ENCODE assay signal across 8 mouse cellular contexts in genomic region chr2:163644047-163644446, GRCm38 (mm10). TPM values are rescaled to one million over a fixed set of nuclear protein-coding genes. Genes with fewer than 3 reads are reported as not detected.
A peak's percentile ranks its signal among the peaks of the same experiment; 100 is the strongest.
DNase-seq lines count a peak whose midpoint lies in the region; ATAC-seq and TF ChIP-seq lines count a peak whose summit lies in the region.

No protein-coding gene starts in this region.

- WGBS in lung, adult 2 months: 2% methylated on average over 4 of the region's 4 CpGs
- 9% methylated on average over 4 of the region's 4 CpGs for WGBS in neural tube, embryonic 14.5 days

- H3K27ac ChIP-seq in neural tube, embryonic 14.5 days (ENCODE audit: low read depth, low read length): peak overlapping the region; percentile 99

- ATAC-seq in neural tube, embryonic 14.5 days (ENCODE audit: low read depth): no peak

- no peak for TF ChIP-seq POLR2A in lung, adult 2 months (IDR thresholded peaks at IDR 0.05; ENCODE audit: borderline replicate concordance, extremely low read depth, low read depth, low read length)
- no peak for TF ChIP-seq POLR2A in brain, embryonic 14.5 days (IDR thresholded peaks at IDR 0.05; ENCODE audit: borderline replicate concordance, extremely low read depth, insufficient read depth, insufficient read length, poor library complexity, severe bottlenecking)

- no peak for TF ChIP-seq CTCF in lung, adult 2 months (IDR thresholded peaks at IDR 0.05; ENCODE audit: insufficient read depth, low read length)
- no peak for TF ChIP-seq CTCF in brain, embryonic 14.5 days (IDR thresholded peaks at IDR 0.05; ENCODE audit: borderline replicate concordance, extremely low read depth, insufficient read depth, insufficient read length)

- peak overlapping the region; percentile 61 for H3K4me2 ChIP-seq in neural tube, embryonic 14.5 days (ENCODE audit: low read depth, low read length)

- DNase-seq in lung, adult 2 months: no peak
- DNase-seq in lung, postnatal 36 days: no peak
- DNase-seq in brain, embryonic 14.5 days (ENCODE audit: low read depth): peak; percentile 52
- peak; percentile 76 for DNase-seq in induced T-regulatory cell, adult 2 months (ENCODE audit: low read depth)
- no peak for DNase-seq in thymus, adult 18-20 months
- DNase-seq in urinary bladder, postnatal 25 days (ENCODE audit: low spot score): no peak
- DNase-seq in lung, postnatal 4 days: no peak

- no peaks in the 10 kb centered on the region for H3K27me3 ChIP-seq in neural tube, embryonic 14.5 days (ENCODE audit: control insufficient read depth, insufficient read depth, low read length)

- H3K36me3 ChIP-seq in neural tube, embryonic 14.5 days (ENCODE audit: control insufficient read depth, insufficient read depth, low read length): no peaks in the 10 kb centered on the region

- H3K9ac ChIP-seq in neural tube, embryonic 14.5 days (replicated peaks; ENCODE audit: low read depth, low read length): peak overlapping the region; percentile 96

- no peaks in the 10 kb centered on the region for H3K9me3 ChIP-seq in neural tube, embryonic 14.5 days (ENCODE audit: control insufficient read depth, low read length)

- H3K4me1 ChIP-seq in lung, adult 2 months (ENCODE audit: control insufficient read depth, insufficient read depth, low read length): peaks cover 22% of the 10 kb centered on the region
- peaks cover 22% of the 10 kb centered on the region; the same call in 1 of the 2 replicates for H3K4me1 ChIP-seq in neural tube, embryonic 14.5 days (ENCODE audit: control insufficient read depth, insufficient read depth, low read length)

- peak overlapping the region; percentile 69 for H3K4me3 ChIP-seq in lung, adult 2 months (replicated peaks; ENCODE audit: extremely low read depth, low read depth, low read length)
- peak overlapping the region; percentile 96 for H3K4me3 ChIP-seq in neural tube, embryonic 14.5 days (ENCODE audit: low read depth, low read length)

RNA-seq across cellular contexts. Expression of gene Serinc3, which starts 0.9 kb away (rescaled TPM):
- polyA plus RNA-seq in lung, adult 2 months (2012; rRNA removed): 368 and 417 TPM in 2 replicates
- 88.3 and 93.9 TPM in 2 replicates for polyA plus RNA-seq in brain, embryonic 14.5 days (2012; rRNA removed)
- 39.0 and 44.3 TPM in 2 replicates for polyA plus RNA-seq in neural tube, embryonic 14.5 days (2014; fragmentation: Nextera tagmentation; extraction: Ambion mirVana)

RNA-seq across cellular contexts. Expression of gene Pkig, which starts 14.1 kb away (rescaled TPM):
- polyA plus RNA-seq in lung, adult 2 months (2012; rRNA removed): 167 and 180 TPM in 2 replicates
- 66.6 and 73.9 TPM in 2 replicates for polyA plus RNA-seq in brain, embryonic 14.5 days (2012; rRNA removed)
- polyA plus RNA-seq in neural tube, embryonic 14.5 days (2014; fragmentation: Nextera tagmentation; extraction: Ambion mirVana): 102 and 103 TPM in 2 replicates

RNA-seq across cellular contexts. Expression of gene Ttpal, which starts 41.9 kb away (rescaled TPM):
- polyA plus RNA-seq in lung, adult 2 months (2012; rRNA removed): 23.4 and 25.8 TPM in 2 replicates
- 32.5 and 35.8 TPM in 2 replicates for polyA plus RNA-seq in brain, embryonic 14.5 days (2012; rRNA removed)
- 45.5 and 57.1 TPM in 2 replicates for polyA plus RNA-seq in neural tube, embryonic 14.5 days (2014; fragmentation: Nextera tagmentation; extraction: Ambion mirVana)

Comparison
In these comparisons a context has a peak if more than half of its experiments do, and no peak if none do; other contexts are left out.
1. DNase-seq: peak in brain, embryonic 14.5 days (single experiment) and induced T-regulatory cell, adult 2 months (single experiment); none in lung, adult 2 months (single experiment), lung, postnatal 36 days (single experiment), thymus, adult 18-20 months (0 of 2), urinary bladder, postnatal 25 days (single experiment) and lung, postnatal 4 days (0 of 2).